Mouse (Mus musculus): ENCODE measurements around the gene Pgm1.

Gene Pgm1

GRCm38 (mm10) chr4:100011563-100011962 lies 82.3 kb downstream of the Pgm1 start:
- DNase-seq (ENCODE audit: low spot score) = no peak

DNA sequence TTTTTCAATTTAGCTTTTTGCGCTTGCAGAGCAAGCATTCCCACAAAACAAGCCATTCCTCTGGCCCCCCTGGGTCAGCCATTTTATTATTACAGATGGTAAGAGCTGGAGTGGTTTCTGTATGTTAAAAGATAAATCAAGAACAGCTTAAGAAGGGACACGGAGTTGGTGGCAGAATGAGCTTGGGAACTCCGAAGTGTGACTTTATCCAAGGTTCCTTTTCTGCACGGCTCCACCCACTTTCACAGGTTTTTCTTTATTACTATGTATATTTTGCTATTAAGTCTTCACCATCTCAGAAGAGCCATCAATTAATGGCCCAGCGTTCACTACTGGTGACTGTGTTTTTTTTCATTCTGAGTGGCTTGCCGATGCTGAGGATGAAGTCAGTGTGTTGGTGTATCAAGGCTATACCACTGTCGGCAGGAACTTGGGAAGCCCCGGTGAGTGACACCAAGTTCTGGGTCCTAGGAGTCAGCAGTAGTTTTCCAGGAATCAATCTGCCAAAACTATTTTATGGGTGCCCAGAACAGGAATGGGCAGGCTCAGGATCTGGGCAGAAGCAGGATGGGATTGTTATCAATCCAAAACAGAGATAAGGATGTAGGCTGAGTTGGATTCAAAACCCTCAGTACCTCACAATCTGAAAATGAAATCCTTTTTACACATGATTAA lies 83.3 kb downstream of the Pgm1 start:
- DNase-seq (ENCODE audit: low spot score) = no peak

GRCm38 (mm10) chr4:100027773-100028172 lies 98.6 kb downstream of the Pgm1 start:
- DNase-seq (ENCODE audit: low spot score) = no peak

DNA sequence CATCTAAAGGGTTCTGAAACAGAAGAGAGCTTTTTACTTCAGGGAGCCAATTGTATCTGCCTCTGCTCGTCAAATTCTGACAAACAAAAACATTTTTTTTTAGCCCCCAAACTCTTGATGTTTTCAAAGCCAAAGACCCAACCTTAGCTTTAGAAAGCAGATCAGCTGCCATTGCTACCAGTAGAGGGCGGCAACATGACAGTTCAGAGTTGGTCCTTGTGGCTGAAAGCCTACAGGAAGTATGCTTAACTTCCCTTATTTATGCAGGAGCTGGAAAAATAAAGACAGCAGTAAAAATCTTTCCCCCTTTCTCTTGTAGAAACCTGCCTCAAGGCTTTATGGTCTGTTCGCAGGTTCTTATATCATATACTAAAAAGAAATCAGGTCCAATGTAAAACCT lies 99.4 kb downstream of the Pgm1 start:
- peak; percentile 90 for DNase-seq (ENCODE audit: low spot score)

- no peak for DNase-seq (ENCODE audit: low spot score)
These were observed 102.1 kb downstream of the Pgm1 start for GRCm38 (mm10) chr4:100031270-100031669.

DNA sequence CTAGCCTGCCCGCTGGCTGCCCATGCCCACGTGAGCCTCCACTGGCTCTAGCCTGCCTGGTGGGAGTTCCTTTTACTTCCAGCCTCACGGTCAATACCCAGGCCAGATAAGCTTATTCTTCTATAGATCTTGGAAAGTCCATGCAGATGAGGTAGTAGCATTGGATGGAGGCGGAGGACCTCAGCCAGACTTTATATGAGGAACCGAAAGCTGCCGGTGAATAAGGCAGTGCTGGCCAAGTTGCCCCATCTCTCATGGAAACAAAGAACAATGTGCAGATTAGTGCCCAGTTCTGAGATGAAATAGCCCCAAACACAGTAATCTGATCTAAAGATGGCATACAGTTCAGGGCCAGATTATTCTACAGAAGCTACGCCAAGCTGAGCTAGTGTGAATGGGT lies 103.4 kb downstream of the Pgm1 start:
- DNase-seq (ENCODE audit: low spot score) = no peak

GRCm38 (mm10) chr4:100033944-100034343 lies 104.7 kb downstream of the Pgm1 start:
- no peak for DNase-seq (ENCODE audit: low spot score)

DNA sequence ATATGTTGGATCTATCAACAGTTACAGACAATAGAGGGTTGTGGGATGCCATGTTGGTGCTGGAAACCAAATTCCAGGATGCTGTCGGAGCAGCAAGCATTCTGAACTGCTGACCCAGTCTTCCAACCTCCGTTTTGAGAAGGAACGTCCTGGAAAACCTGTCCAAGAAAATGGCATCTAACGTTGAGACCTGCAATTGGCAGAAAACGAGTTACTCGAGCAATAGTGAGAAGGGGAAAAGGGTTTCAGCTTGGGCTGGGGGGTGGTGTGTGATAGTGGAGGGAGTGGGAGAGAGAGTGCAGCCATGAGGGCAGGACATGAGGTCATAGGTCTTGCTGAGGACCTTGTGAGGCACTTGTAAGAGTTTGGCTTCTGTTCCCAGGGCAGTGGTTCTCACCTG lies 105.8 kb downstream of the Pgm1 start:
- no peak for DNase-seq (ENCODE audit: low spot score)

GRCm38 (mm10) chr4:100035919-100036554 lies 106.8 kb downstream of the Pgm1 start:
- peak; percentile 21 for DNase-seq (ENCODE audit: low spot score)

Data from retina, embryonic 14.5 days (tissue).